Mouse (Mus musculus): ENCODE data around the gene Lrp2bp.

The Lrp2bp gene

DNA sequence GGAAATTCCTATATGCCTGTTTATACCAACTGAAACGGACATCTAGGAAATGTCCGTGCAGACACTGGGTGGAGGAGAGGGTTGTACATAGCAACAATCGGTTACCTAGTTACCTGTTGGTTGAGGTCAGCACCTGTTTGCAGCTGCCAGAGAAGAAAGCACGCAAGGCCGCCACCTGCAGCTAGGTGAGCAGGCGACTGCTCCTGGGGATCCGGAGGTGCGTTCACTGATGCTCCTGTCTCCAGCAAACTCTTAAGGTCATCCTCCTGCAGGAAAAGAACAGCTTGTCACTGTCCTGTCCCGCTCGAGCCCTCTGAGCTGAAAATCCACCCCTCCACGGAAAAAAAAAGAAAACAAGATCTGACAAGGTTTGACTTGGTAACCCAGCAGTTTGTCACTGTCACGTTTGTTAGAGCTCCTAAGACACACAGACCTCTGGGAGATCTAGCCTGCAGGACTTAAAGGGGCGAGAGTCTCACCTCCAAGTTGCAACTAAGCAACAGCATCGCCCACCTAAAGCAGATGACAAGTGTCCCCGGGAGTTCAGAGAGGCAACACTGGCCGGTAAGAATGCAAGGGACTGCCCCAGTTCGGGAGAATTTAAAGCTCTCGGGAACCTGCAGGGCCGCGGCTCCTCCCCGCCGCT lies at the start of gene Lrp2bp:
Gene Lrp2bp, plus strand, starts transcription at position 166 of the 646 bp plus-strand sequence.
- no peak for DNase-seq (ENCODE audit: low read depth, low spot score)

DNA sequence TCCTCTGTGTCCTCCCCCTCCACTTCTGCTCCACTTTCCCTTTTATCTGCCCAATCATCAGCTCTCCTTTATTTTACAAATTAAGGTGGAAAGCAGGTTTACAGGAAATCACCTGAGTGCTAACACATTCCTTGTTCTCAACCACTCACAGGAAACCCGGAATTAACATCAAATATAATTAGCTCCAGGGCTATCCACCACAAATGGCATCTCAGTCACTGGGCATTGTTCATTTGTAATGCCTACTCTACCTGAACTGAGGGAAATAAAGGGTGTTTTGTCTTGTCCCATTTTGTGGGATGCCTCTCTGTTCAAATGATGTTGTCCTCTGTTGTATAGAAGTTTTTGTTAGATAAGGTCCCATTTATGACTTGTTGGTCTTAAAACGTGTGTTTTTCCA lies 48.5 kb upstream of the Lrp2bp start:
- no peak for DNase-seq (ENCODE audit: low read depth, low spot score)

DNA sequence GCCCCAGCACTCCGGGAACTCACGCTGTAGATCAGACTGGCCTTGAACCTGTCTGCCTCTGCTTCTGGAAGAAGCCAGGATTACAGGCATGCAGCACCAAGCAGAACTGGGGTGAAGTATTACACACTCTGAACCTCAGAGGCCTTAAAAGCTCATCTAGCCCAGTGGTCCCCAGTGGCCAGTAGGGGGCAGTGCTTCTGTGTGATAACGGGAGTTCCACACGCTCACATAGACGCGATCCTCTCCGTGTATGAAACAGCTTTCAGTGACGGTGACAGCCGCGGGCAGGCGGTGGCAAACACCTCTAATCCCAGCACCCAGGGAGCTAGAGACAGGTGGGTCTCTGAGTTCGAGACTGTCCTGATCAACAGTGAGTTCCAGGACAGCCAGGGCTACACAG lies 28.2 kb upstream of the Lrp2bp start:
- DNase-seq (ENCODE audit: low read depth, low spot score), result no peak

DNA sequence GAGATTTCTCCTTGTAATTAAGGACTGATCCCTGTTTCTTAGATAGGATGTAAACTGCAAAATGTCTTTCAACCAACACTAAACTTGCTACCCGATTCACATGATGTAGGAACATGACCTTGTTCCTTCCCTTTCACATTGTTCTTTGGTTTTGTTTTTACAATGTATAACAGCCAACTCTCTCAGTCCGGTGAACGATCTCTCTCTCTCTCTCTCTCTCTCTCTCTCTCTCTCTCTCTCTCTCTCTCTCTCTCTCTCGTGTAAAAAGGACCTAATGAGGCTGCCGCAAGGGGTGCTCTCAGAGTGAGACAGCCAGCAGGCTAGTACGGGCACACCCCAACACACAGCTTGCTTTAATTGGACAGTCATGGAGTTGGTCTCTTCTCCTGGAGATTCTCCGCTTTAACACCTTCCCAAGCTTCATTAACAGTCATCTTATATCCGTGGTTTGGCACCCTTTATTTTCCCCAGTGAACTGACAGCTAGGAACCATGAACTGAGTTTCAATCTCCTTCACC lies 25.1 kb upstream of the Lrp2bp start:
- no peak for DNase-seq (ENCODE audit: low read depth, low spot score)

DNA sequence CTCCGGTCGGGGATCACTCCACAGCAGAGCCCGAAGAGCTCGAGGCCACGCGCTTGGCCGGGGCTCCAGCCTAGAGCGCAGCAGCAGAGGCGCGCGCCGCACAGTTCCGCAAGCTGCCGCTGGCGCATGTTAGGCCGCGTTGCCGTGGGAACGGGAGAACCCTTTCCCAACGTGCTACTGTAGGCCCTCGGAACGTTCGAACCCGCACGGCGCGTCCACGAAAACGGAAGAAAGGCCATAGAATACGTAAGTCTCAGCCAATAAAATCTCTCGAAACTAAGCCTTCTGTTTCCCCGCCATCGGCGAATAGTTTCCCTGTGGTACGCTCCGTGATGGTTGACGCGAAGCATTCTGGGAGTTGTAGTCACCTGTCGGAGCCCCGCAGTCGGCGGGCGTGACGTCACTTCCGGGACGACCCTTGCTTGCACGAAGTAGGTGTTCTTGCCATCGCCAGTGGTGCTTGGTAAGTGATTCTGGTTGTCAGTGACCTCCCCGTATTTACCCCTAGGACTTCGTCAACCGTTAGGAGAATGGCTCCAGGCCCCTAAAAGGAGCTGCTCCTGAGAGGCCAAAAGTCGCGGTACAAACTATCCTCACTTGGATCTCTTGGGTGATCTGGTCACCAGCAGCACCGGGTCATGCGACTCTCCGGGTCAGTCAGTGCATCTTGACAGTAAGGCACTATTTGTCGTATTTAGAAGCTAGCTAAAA lies 23.8 kb upstream of the Lrp2bp start, which contains the start of the genes 1700029J07Rik and Ufsp2:
Gene 1700029J07Rik, minus strand, starts transcription at position 127 of the 711 bp plus-strand sequence.
Gene Ufsp2, plus strand, starts transcription at position 403 of the 711 bp plus-strand sequence.
- peak; percentile 95 for DNase-seq (ENCODE audit: low read depth, low spot score)

DNA sequence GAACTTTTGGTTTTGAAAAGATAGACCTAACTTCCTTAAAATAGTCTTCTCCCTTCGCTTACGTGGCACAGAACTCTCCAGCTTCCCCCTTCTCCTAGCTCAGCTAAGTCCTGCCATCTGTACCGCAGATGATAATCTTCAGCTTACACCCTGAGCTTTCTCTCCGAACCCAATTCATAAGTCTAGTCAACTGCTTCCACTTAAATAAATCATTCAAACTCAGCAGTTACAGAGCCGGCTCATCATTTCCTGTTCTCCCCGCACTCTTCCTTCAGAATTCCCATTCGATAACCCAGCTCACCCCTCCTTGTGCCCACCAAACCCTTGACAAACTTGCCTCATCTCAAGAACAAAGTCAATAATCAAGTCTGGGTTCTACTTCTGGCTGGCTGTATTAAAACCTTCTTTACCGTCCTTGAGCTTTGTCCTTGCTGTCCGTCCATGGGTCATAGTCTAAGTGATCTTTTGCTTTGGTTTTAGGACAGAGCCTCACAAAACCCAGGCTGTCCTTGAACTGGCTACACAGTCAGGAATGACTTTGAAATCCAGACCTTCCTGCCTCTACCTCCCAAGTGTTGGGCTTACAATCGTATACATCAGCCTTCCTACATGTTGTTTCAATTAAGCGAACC lies 23.1 kb upstream of the Lrp2bp start:
- peak; percentile 44 for DNase-seq (ENCODE audit: low read depth, low spot score)

DNA sequence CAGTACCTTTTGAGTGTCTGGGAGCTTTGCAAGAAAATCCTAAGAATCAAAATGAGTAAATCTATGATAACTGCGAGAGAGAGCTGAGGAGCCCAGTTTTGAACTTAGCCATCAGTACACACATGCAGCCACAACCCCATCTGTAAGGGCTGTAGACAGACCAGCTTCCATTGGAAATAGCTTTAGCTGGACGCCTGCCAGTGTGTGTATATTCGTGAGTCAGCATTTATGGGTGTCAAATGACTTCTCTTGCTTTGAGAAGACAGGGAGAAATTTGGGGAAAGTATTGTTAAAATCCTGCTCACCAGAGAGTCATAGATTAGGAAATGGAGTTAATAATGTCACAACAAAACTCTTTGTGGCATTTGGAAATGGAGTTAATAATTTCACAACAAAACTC lies 12.4 kb upstream of the Lrp2bp start:
- no peak for DNase-seq (ENCODE audit: low read depth, low spot score)

DNA sequence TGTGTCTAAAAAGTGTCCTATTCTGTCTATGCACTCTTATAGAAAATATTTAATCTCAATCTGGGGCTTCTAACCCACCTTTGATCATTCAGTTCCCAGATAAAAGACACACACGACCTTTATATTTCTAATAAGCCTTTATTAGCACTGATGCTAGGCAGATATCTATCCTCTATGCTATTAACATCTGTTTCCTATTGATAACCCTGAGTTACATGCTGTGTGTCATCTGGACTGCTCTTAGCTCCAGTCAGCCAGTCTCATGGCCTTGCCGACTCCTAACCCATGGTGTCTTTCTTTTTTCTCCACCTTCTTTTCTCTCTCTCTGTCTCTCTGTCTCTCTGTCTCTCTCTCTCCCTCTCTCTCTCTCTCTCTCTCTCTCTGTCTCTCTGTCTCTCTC lies 10.9 kb upstream of the Lrp2bp start:
- no peak for DNase-seq (ENCODE audit: low read depth, low spot score)

DNA sequence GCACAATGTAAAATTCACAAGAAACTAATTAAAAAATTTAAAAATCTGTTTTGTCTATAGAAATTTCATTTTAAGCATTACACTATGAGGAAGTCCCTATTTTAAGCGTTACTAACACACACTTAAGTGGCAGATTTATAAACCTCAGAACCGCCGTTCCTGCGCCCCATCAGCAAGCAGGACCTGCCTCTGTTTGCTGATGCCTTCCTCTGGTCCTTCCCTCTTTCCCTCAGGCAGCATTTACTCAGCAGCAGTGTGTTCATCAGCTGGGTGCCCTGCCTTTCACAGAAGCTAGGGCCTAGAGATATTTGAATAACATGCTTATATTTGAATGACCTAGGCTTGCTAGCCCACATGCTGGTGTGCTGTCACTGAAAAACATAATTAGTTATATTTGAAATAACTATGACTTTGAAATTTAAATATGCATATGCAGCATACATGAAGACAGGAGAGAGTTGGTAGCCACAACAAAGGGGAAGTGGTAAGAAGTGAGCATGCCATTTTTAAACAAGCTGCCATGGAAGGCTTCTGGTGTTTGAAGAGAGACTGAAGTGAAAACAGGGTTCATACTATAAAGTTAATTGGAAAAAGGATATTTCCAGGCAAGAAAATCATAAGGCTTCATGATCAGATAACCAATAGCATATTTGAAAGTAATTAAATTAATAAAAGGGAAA lies 8.3 kb upstream of the Lrp2bp start:
- no peak for DNase-seq (ENCODE audit: low read depth, low spot score)

DNA sequence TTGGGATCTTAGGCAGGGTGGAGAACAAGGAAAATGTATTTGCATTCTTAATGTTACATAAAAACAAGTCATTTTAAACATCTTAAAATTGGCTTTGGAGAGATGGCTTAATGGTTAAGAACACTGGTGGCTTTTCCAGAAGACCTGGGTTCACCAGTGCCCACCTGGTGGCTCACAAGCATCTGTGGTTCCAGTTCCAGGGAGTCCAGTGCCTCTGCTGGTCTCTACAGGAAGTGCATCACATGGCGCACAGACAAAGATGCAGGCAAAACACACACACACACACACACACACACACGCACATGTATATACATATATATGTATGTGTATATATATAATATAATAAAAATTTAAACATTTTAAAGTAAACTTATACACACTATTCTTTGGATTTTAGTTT lies 5.0 kb upstream of the Lrp2bp start:
- DNase-seq (ENCODE audit: low read depth, low spot score), result no peak

DNA sequence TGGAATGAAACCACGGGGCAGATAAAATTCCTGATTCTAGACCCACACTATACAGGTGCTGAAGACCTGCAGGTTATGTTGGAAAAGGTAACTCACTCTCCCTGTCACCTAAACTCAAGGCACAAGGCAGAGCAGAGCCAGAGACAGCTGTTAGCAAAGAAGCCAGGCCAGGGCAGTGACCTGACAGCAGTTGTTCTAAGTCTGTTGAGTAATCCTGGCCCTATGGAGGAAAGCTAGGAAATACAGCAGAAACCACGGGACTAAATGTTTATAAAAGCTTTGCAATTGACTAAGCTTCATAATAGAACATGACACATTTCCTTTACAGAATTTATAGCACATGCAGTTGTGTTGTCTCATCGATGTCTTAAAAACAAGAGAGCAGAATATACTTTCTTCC lies 3.5 kb upstream of the Lrp2bp start:
- DNase-seq (ENCODE audit: low read depth, low spot score), result no peak

DNA sequence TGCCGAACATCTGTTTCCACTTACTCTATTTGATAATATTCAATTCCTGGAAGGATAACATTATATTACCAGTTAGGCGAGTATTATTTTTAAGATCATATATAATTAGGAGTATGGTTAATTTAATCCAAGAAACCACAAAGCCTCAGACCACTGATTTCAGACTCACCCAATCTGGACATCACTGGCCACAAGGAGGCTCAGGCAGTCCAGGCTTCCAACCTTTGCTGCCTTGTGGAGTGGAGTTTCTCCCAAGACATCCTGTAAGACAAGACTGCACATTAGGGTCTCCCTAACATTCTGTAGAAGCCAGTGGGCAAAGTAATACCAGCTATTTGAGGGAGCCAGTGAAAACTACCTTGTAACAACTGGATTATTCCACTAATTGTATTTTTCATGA lies 875 bp upstream of the Lrp2bp start:
- no peak for DNase-seq (ENCODE audit: low read depth, low spot score)

DNA sequence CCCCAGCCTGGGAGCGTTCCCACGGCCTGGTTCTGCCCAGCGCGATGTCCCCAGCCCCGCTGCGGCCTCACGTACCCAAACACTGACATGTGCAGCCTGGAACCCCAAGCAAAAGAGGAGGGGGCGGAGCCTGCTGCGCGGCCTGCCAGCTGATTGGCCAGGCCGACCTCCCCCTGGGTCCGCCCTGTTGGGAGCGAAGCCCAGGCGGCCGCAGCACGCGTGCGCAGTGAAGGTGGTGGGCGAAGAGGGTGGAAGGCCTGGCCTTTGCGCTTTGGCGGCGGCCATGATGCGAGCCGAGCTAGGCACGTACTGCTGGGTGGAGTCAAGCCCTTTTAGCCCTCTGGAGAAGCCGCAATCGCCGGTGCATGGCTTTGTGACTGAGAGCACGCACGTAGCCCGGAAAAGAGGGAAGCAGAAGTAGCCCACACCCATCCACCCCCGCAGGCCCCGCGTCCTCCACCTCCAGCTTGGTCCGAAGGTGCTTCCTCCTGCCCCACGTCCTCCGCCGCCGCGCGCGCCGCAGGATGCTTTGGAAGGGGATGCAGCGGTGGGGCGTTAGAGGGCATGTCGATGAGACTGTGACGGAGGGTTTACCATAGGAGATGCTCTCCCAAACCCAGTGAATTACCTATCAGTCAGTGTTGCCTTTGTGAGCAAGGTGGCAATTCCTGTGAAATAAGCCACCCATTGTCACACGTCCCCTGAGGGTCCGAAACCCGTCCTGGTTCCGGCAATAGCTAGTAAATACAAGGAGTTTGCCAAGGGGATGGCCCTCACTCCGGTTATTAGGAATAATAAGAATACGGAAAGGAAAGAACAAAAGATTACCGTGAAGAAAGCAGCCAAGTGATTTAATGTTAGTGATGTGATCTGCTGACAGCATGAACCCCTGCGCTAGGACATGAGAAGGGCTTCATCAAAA lies 942 bp downstream of the Lrp2bp start:
- DNase-seq (ENCODE audit: low read depth, low spot score), result peak; percentile 97

DNA sequence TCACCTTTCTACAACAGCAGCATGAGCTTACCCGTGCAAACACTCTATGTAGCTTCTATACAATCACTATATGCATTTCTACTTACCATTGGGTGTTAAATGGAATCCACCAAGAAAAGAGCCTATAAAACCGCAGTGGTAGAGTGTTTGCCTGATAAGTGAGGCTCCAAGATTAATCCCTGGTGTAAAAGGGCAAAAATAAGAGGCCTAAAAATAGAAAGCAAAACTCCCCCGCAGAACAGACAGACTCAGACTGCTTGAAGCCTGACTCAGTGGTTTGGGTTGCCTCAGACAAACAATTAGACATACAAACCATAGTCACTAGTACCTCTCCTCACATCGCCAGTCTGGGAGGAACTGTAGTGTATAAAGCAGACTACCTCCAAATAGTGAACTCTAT lies 6.5 kb downstream of the Lrp2bp start, which contains the start of gene Ankrd37:
Gene Ankrd37, minus strand, starts transcription at position 112 of the 400 bp plus-strand sequence.
- DNase-seq (ENCODE audit: low read depth, low spot score), result no peak

DNA sequence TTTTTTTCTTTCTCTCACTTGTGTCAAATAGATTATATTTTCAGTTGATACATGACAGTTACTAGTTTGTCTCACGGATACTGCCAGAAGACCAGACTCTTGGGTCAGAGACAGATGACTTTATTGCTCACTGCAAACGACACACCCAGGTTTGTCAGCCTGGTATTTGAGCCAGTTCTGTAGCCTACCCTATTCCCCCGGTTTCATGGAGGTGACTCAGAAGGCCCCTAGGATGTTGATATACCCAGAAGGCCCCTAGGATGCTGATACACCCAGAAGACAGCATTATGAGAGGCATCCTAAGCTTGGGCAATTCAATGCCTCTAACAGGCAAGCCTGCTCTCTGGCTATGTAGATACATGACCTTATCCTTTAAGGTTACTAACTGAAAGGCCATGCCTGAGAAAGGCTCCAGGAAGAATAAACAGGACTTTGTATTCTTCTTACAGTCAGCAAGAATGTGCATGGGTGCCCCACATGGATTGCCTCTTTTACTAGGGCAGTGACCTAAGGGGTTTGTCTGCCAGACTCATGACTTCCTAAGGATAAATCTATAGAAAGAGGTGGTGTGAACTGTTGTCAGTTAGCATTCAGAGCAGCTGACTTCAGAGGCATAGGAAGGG lies 8.1 kb downstream of the Lrp2bp start:
- DNase-seq (ENCODE audit: low read depth, low spot score), result no peak

DNA sequence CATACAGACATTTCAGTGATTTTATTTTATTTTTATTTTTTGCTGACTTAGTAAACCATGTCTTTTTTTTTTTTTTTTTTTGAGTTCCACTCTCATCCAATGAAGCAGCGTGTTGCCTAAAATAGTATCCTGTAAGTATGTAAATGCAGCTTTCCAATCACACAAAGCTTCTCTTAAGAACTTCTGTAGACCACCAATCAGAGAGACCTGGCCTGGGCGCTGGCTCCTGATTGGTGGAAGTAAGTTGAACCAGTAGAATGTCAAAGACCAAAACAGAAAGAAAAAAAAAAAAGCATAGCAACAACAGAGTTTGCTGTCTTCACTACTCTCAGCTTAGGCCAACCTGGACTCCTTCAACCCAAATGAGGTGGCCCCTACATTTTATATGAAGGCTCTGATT lies 11.2 kb downstream of the Lrp2bp start:
- DNase-seq (ENCODE audit: low read depth, low spot score), result no peak

DNA sequence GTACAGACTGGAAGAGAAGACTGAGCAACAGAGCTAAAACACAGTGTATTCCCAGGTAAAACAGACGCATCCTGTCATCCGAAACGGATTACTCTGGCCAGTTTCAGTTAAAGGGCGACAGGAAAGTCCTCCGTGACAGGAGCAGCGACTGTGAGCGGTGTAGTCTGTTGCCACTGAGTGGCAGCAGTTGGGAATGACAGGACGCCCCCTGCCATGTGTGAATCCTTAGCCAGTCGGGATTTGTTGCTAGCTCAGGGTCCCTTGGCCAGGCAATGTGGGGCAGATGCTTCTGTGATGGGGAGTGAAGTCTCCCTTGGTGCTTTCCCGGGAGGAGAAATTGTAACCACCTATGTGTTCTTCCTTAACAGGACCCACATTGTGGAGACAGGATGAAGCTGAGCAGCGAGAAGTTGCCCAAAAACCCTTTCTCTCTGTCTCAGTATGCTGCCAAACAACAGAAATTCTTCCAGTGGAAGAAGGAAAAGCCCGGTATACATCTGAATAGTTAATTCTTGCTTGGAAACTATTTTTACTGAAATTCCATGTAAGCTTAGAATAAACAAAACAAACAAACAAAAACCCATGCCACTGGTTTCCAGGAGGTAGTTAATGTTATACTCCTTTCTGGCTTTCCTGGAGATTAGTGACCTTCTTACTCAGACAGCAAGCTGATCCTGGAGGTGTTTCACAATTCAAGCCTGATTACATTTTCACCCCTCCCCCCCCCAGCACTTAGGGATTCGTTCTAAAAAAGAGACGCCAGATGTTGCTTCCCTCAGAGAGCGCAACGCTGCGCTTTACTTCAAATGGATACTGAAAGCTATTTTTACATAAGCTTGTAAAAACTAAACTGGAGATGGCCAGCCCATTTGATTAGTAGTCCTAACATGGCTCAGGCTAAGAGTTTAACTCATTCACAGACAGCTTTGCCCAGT lies 11.9 kb downstream of the Lrp2bp start:
- DNase-seq (ENCODE audit: low read depth, low spot score), result peak; percentile 58

DNA sequence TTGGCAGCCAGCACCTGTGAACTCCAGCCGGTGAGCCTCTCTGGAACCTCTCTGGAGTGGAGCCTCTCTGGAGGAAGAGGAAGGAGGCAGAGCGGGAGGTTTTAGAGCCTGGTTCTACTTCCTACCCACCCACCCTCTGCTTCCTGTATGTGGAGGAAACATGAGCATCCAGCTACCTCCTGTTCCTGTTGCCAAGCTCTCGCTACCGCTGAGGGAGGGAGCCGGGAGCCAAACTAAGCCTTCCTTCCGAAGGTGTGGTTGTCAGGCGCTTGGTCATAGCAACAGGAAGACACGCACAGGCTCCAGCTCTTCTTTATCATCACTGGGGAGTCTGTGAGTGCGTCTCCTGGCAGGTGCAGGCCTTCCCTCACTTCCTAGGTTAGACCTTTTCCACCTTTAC lies 23.1 kb downstream of the Lrp2bp start:
- no peak for DNase-seq (ENCODE audit: low read depth, low spot score)

DNA sequence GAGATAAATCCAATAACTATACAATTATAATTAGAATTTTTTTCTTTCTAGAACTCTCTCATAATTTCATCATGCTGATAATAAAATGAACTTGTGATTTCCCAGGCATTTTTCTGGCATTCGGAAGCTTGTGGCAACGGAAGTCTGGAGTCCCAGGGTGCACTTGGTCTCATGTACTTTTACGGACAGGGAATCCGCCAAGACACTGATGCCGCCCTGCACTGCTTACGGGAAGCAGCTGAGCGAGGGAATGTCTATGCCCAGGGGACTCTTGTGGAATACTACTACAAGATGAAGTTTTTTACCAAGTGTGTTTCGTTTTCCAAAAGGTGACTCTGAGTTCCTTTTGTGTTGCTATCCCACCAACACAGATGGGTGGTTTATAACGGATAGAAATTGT lies 23.7 kb downstream of the Lrp2bp start:
- DNase-seq (ENCODE audit: low read depth, low spot score), result no peak
